Mouse (Mus musculus): ENCODE measurements at regions not wholly inside any gene's neighbourhood (a gene's known extent, or its start where the extent isn't known, plus 50 kb on each side); places are given as distances from the start of the nearest gene placed in this dataset.

DNA sequence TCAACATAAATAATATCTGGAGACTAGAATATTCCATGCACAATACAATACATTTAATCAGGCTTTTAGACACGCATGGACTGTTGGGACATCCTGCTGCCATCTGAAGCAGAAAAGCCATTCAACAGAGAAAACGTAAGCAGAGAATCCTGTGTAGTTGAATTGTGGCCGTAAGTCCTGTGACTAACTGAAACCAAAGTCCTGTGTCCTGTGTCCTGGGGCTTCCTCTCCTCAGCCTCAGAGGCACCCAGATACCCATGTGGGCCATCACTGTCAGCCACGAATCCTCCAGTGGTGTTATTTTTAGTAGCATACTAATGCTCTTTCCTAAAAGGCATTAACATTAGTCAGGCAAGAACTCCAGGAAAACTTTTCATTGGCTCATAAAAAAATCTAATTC is 145.8 kb upstream of the Noct start:
- TF ChIP-seq CTCF (IDR thresholded peaks at IDR 0.05; ENCODE audit: low read depth) (no peak), EP300 (IDR thresholded peaks at IDR 0.05; ENCODE audit: low read depth) (no peak)
- Histone ChIP-seq H3K27me3 (ENCODE audit: control insufficient read depth, insufficient read depth, low read length) (no peaks in the 10 kb centered on the region), H3K4me3 (ENCODE audit: insufficient read depth in 1 of 2, low read depth in 2 of 2, low read length in 2 of 2) (no peak overlapping the region), H3K9ac (replicated peaks) (no peak overlapping the region), H3K4me2 (ENCODE audit: low read depth) (no peak overlapping the region), H3K36me3 (replicated peaks; ENCODE audit: control insufficient read depth, insufficient read depth, low read depth) (no peaks in the 10 kb centered on the region), H3K4me1 (replicated peaks; ENCODE audit: control insufficient read depth in 2 of 2, insufficient read depth in 2 of 2, low read length in 1 of 2) (no peaks in the 10 kb centered on the region), H3K27ac (no peak overlapping the region), H3K9me3 (ENCODE audit: control insufficient read depth, low read length) (no peaks in the 10 kb centered on the region)
- no peak for ATAC-seq (ENCODE audit: insufficient read depth)
- DNase-seq (ENCODE audit: low read depth in 3 of 3, low spot score in 3 of 3) = no peak
- WGBS (ENCODE audit: insufficient replicate concordance) = 42% methylated on average over 4 of the region's 4 CpGs

DNA sequence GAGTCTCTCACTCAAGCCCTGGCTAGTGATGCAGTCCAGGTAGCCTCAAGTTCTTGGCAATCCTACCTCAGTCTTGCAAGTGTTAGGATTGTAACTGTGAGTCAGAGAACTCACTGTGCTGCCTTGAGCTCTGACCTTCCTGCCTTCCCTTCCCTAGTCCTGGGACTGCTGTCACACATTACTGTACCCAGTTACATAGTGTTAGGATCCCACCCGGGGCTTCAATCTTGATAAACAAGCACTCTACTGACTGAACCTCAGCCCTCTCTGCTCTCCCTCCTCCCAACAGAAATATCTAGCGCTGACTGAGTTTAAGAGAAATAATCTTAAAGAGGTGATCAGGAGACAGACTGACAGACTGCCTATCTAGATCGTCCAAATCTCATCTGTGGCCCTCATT is 143.8 kb upstream of the Noct start:
- Histone ChIP-seq H3K36me3 (replicated peaks; ENCODE audit: control insufficient read depth, insufficient read depth, low read depth) (no peaks in the 10 kb centered on the region), H3K4me3 (ENCODE audit: insufficient read depth in 1 of 2, low read depth in 2 of 2, low read length in 2 of 2) (no peak overlapping the region), H3K9me3 (ENCODE audit: control insufficient read depth, low read length) (no peaks in the 10 kb centered on the region), H3K4me2 (ENCODE audit: low read depth) (no peak overlapping the region), H3K9ac (replicated peaks) (no peak overlapping the region), H3K27ac (no peak overlapping the region), H3K27me3 (ENCODE audit: control insufficient read depth, insufficient read depth, low read length) (no peaks in the 10 kb centered on the region), H3K4me1 (replicated peaks; ENCODE audit: control insufficient read depth in 2 of 2, insufficient read depth in 2 of 2, low read length in 1 of 2) (no peaks in the 10 kb centered on the region)
- WGBS (ENCODE audit: insufficient replicate concordance) = 29% methylated on average over 3 of the region's 3 CpGs
- TF ChIP-seq CTCF (IDR thresholded peaks at IDR 0.05; ENCODE audit: low read depth) = no peak
- no peak for TF ChIP-seq EP300 (IDR thresholded peaks at IDR 0.05; ENCODE audit: low read depth)
- no peak for DNase-seq (ENCODE audit: low read depth in 3 of 3, low spot score in 3 of 3)
- ATAC-seq (ENCODE audit: insufficient read depth) = no peak

DNA sequence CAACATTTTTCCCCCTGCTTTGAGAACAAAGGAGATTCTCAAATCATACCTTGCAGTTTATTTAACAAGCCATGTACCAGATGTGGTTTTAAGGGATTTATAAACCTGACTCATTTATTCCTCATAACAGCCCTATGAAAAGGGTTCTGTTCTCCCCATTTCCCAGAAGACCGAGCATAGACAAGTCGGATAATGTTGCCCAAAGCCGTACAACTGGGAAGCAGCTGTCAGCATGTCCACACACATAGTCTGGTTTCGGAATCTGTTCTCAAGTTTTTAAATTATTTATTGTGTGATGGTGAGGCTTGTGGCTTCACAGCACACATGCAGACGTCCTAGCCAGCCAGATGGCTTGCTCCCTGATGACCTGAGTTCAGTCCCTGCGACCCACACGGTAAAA is 143.4 kb upstream of the Noct start:
- Histone ChIP-seq H3K9ac (replicated peaks) (no peak overlapping the region), H3K4me1 (replicated peaks; ENCODE audit: control insufficient read depth in 2 of 2, insufficient read depth in 2 of 2, low read length in 1 of 2) (no peaks in the 10 kb centered on the region), H3K9me3 (ENCODE audit: control insufficient read depth, low read length) (no peaks in the 10 kb centered on the region), H3K36me3 (replicated peaks; ENCODE audit: control insufficient read depth, insufficient read depth, low read depth) (no peaks in the 10 kb centered on the region), H3K27me3 (ENCODE audit: control insufficient read depth, insufficient read depth, low read length) (no peaks in the 10 kb centered on the region), H3K4me3 (ENCODE audit: insufficient read depth in 1 of 2, low read depth in 2 of 2, low read length in 2 of 2) (no peak overlapping the region), H3K27ac (no peak overlapping the region), H3K4me2 (ENCODE audit: low read depth) (no peak overlapping the region)
- 61% methylated on average over 7 of the region's 7 CpGs for WGBS (ENCODE audit: insufficient replicate concordance)
- TF ChIP-seq CTCF (IDR thresholded peaks at IDR 0.05; ENCODE audit: low read depth) (no peak), EP300 (IDR thresholded peaks at IDR 0.05; ENCODE audit: low read depth) (no peak)
- no peak for ATAC-seq (ENCODE audit: insufficient read depth)
- no peak for DNase-seq (ENCODE audit: low read depth in 3 of 3, low spot score in 3 of 3)

DNA sequence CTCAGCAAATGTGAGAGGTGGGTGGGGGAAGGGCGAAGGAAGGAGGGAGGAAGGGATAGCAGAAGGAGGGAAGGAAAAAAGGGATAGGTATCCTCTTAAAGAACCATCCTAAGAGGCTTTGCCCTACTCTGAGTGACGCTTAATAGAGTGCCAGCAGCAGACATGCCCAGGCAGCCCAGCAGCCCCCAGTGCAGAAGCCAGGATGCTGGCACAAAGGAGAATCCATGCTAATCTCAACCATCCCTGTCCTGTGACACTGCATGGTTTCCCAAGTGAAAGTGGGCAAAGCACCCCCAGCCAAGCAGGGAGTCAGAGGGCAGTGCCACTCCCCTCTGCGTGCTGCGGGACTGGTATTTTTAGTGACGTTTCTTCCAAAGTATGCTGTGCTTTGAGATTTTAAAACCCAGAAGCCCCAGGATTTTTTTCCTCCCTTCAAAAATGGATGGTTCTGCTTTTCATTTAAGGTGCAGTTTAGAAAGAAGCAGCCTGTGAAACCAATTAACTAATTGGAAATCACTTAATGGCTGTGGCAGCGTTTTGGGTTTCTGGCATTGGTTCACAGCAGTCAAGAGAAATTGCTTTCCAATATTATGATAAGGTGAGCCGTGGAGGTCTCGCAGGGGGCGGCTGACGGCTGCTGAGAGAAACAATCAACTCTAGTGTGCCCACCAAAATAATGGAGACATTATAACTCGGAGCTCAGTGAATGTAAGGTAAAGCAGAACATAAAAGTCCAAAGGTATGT is 141.2 kb upstream of the Noct start:
- DNase-seq (ENCODE audit: low read depth in 3 of 3, low spot score in 3 of 3) (no peak), ATAC-seq (ENCODE audit: insufficient read depth) (no peak)
- Histone ChIP-seq H3K27me3 (ENCODE audit: control insufficient read depth, insufficient read depth, low read length) (no peaks in the 10 kb centered on the region), H3K4me2 (ENCODE audit: low read depth) (no peak overlapping the region), H3K4me3 (ENCODE audit: insufficient read depth in 1 of 2, low read depth in 2 of 2, low read length in 2 of 2) (no peak overlapping the region), H3K27ac (no peak overlapping the region), H3K9me3 (ENCODE audit: control insufficient read depth, low read length) (no peaks in the 10 kb centered on the region), H3K4me1 (replicated peaks; ENCODE audit: control insufficient read depth in 2 of 2, insufficient read depth in 2 of 2, low read length in 1 of 2) (no peaks in the 10 kb centered on the region), H3K9ac (replicated peaks) (no peak overlapping the region), H3K36me3 (replicated peaks; ENCODE audit: control insufficient read depth, insufficient read depth, low read depth) (no peaks in the 10 kb centered on the region)
- 65% methylated on average over 11 of the region's 11 CpGs for WGBS (ENCODE audit: insufficient replicate concordance)
- no peak for TF ChIP-seq EP300 (IDR thresholded peaks at IDR 0.05; ENCODE audit: low read depth)
- no peak for TF ChIP-seq CTCF (IDR thresholded peaks at IDR 0.05; ENCODE audit: low read depth)

DNA sequence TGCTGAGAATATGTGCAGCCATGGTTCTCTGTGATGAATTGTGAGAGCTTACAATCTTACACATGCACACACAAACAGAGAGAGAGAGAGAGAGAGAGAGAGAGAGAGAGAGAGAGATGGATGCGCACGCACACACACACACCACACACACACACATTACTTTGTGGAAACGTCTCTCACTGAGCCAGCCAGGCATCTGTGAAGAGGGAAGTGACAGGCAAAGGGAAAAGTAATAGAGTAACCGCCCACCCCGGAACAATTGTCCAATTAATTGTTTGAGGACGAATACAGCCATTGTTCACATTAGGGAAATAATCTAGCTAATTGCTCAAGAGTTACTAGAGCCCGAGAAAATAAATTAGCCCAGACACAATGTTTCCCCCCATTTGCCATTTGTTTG is 140.7 kb upstream of the Noct start:
- no peaks in the 10 kb centered on the region for H3K4me1 ChIP-seq (replicated peaks; ENCODE audit: control insufficient read depth in 2 of 2, insufficient read depth in 2 of 2, low read length in 1 of 2)
- H3K36me3 ChIP-seq (replicated peaks; ENCODE audit: control insufficient read depth, insufficient read depth, low read depth) = no peaks in the 10 kb centered on the region
- no peaks in the 10 kb centered on the region for H3K9me3 ChIP-seq (ENCODE audit: control insufficient read depth, low read length)
- no peak overlapping the region for H3K27ac ChIP-seq
- DNase-seq (ENCODE audit: low read depth in 3 of 3, low spot score in 3 of 3) (no peak), ATAC-seq (ENCODE audit: insufficient read depth) (no peak)
- no peak for TF ChIP-seq CTCF (IDR thresholded peaks at IDR 0.05; ENCODE audit: low read depth)
- TF ChIP-seq EP300 (IDR thresholded peaks at IDR 0.05; ENCODE audit: low read depth) = no peak
- WGBS (ENCODE audit: insufficient replicate concordance) = 64% methylated on average over 7 of the region's 7 CpGs
- H3K9ac ChIP-seq (replicated peaks) = no peak overlapping the region
- no peak overlapping the region for H3K4me3 ChIP-seq (ENCODE audit: insufficient read depth in 1 of 2, low read depth in 2 of 2, low read length in 2 of 2)
- no peaks in the 10 kb centered on the region for H3K27me3 ChIP-seq (ENCODE audit: control insufficient read depth, insufficient read depth, low read length)
- H3K4me2 ChIP-seq (ENCODE audit: low read depth) = no peak overlapping the region

Measured in liver, embryonic 14.5 days (tissue).